Mouse (Mus musculus) layer of hippocampus, postnatal 25 days (tissue): ENCODE results near the gene Clpx. TPM values are rescaled to one million over a fixed set of nuclear protein-coding genes. Genes with fewer than 3 reads are reported as not detected.
"Not testable (repeated sequence)": the region's sequence is repeated elsewhere in the genome, so short reads cannot be mapped to it uniquely, and the experiment has no call there.

Source experiments
- DNase-seq, 2 experiments: peaks; one replicate each; pipeline ENCODE4 v3.0.0; 2022; ENCODE audit warnings: mixed read lengths in 2 of 2, low spot score in 1 of 2; ENCODE audit errors: extremely low spot score in 1 of 2
- total RNA-seq, 2 experiments: library from RNA; stranded (reverse); gene quantifications; 2 replicates each; pipeline ENCODE4 v1.2.3; 2021

The Clpx gene
- total RNA-seq, 2 experiments from 2014 or later, result 32.8 to 33.3 TPM

GRCm38 (mm10) chr9:65345439-65345838 is 51.4 kb downstream of the Clpx start:
- DNase-seq, result not testable (repeated sequence)

DNA sequence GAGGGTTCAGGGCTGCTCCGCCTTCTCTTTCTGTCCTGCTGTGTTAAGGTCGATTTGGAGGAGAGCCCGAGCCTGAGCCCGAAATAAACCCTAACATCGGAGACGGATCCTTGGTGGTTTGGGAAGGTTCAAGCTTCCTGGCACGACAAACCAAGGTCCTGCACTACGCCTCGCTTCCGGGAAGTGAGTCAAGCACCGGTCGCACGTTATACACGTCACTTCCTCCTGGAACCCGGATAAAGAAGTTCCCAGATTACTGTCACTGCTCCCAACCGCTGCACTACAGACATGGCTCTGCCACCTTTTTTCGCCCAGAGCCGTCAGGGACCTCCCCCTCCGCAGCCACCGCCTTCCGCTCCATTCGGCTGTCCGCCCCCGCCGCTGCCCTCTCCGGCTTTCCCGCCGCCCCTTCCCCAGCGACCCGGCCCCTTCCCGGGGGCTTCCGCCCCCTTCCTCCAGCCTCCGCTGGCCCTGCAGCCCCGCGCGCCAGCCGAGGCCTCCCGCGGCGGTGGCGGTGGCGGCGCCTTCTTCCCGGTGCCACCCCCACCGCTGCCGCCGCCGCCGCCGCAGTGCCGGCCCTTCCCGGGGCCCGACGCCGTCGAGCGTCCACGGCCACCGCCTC is 51.9 kb downstream of the Clpx start, which contains the start of gene Pdcd7:
TSS of gene Pdcd7 (plus strand) at position 251 of the 622 bp plus-strand sequence.
- DNase-seq, result peak; percentile 92 to 97

- DNase-seq, result peak; percentile 18 to 37
Measured at GRCm38 (mm10) chr9:65346476-65347111, 52.5 kb downstream of the Clpx start.

GRCm38 (mm10) chr9:65347112-65347850 is 53.2 kb downstream of the Clpx start:
- no peak for DNase-seq

- DNase-seq, result no peak
Measured at GRCm38 (mm10) chr9:65353251-65353650, 59.2 kb downstream of the Clpx start.

- no peak for DNase-seq
Measured at GRCm38 (mm10) chr9:65356561-65356960, 62.5 kb downstream of the Clpx start.

GRCm38 (mm10) chr9:65356971-65357370 is 62.9 kb downstream of the Clpx start:
- DNase-seq, result no peak

DNA sequence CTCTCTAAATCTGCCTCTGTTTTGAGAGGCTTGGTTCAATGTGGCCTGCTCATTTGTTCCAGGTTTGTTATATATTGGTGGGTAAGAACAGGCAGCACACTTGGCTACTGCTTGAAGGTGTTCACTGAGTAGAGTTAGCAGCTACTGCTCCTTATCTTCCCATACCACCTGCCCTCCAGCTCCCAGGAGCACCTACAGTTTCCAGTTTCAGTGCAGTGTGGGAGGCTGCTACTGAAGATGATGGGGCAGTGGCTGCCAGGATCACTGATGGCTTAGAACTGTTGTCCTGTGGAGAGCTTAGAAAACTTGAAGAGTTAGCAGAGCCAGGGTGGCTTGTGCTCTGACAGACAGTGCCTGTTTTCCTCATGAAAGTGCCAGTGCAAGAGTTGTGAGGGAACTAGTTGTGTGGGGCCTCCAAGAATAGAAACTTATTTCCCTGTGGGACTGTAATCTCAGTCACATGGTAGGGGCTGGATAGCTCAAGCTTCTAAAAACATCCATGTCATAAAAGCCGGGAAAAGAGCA is 65.0 kb downstream of the Clpx start:
- DNase-seq, result no peak

DNA sequence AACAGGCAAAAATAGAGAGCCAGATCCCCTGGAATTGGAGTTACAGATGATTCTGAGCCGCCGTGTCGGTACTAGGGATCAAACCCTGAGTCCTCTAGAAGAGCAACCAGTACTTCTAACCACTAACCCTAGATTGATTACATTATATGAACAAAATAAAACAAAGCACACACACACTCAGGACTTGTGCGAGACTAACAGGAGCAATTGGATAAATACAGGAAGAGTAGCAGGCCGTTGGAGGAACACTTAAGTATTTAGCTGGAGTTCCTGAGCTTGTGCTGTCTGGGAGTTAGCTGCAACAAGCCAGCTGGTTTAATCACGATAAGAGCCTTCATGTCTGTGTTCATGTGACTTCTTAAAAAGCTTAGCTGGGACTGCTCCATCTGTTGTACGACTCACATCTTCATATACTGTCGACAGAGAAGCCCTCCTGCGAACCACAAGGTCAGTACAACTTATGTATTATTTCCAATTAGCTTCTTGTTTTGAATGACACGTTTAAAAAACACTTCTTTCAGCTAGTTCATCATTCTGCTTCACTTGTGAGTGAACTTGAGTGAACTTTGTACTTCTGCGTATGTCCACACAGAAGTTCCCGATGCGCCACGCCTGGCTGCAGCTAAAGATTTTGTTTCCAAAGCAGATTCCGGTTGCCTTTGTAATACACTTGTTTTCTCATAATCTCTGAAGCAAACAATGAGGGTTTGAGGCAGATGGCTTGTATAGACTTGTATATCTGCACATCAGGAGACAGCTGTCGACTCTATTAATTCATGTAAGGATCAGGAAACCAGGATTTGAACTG is 66.8 kb downstream of the Clpx start, which contains the start of gene Ubap1l:
TSS of gene Ubap1l (plus strand) at position 401 of the 808 bp plus-strand sequence.
- DNase-seq, result no peak

DNA sequence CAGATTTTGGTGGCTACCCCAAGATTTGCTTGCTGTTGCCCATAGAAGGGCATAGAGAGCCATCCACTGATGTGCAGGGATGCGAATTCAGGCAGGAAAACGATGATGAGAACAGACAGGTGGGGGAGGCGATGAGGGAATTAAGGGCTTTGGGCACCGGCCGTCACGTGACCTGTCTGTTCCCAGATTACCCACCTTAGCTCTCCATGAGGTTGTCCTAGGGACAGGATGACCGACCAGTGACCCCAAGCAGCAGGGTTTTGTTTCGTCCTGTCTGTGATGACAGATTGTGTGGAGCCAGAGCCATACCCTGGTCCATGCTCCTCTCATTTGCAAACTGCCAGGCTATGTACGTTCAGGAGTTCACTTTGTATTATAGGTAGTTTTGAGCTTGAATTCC is 69.6 kb downstream of the Clpx start:
- no peak for DNase-seq

- DNase-seq, result no peak
Measured at GRCm38 (mm10) chr9:65365721-65366120, 71.7 kb downstream of the Clpx start.

DNA sequence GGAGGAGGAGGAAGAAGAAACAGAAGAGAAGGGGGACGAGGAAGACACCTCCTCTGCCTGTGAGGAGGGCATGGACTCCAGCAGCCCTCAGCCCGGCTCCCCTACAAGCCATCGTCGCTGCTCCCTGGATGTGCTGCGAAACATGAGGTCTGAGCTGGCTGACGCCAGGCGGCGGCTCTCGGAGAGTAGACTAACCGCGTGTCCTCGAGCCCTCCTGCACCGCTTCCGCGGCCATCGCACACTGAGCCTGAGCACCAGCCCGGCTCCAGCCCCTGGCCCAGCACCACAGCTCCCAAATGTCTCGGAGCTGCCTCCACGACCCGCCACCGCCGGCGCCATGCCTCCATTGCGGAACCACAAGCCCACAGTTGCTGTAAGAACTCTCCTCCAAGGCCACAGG is 77.7 kb downstream of the Clpx start:
- DNase-seq, result no peak

GRCm38 (mm10) chr9:65372449-65372848 is 78.4 kb downstream of the Clpx start:
- peak in 1 of 2 experiments; percentile 62 for DNase-seq

DNA sequence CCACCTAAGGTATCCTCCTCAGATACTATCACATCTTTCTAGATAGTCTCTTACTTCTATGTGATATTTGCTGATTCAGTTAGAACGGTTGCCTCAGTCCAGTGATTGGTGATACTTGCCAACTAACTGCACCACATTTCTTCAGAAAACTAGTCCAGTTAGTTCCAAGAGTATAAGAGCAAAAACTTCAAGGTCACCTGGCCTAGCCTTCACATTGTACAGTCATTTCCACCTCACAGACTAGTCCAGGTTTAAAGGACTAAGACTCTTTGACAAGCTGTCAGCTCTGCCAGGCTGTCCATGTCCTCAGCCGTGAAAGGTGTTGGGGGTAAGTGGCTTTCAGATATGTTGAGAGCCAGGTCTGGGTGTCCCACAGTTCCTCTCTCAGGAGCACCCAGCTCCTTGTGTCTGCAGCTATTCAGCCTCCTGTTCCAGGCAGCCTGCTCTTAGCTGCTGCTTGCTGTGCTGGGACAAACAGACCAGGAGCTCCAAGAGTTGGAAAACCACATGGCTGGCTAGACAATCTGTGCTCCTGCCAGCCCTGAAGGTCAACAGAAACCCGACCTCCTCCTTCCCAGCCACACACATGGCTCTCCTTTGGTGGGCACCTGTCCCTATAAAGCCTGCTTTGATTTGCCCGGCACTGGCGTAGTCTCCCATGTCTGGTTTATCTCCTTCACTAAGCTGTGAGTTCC is 80.6 kb downstream of the Clpx start:
- DNase-seq, result no peak

DNA sequence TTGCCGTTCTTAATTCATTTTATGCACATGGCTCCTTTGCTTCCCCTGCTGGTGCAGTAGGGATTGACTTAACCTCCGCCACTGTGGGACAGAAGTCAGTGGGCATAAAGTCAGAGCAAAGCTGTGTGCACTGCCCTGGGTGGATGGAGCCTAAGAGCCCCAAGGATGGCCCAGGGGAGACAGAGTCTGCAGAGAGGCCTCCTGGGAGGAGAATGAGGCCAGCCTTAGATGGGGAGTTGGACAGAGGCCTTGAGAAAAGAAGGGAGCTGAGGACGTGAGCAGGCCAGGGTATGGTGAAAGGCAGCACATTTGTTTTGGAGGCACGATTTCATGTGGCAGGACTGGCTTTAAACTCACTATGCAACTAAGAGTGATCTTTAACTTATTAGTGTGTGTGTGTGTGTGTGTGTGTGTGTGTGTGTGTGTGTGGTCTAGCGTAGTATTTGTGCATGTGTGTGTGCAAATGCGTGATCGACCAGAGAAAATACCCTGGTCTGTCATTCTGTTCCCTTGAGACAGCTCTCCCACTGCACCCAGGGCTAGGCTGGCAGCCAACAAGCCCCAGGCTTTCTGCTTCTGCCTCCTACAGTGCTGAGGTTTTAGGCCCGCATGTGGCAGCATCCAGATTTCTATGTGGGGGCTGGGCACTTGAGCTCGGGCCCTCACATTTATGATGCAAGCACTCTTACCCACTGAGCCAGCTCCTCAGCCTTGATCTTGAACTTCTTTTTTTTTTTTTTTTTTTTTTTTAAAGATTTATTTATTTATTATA is 81.3 kb downstream of the Clpx start:
- peak in 1 of 2 experiments; percentile 44 for DNase-seq
